Mouse (Mus musculus) left cerebral cortex, postnatal 4 days (tissue): ENCODE measurements at regions not wholly inside any gene's neighbourhood (a gene's known extent, or its start where the extent isn't known, plus 50 kb on each side); places are given as distances from the start of the nearest gene placed in this dataset.
A peak's percentile ranks its signal among the peaks of the same experiment; 100 is the strongest.

Experiments used
- DNase-seq: peaks from one replicate; pipeline ENCODE4 v3.0.0-alpha.2; 2022
- intact Hi-C: fragments of 180-260 bp; cut with DNase I; formaldehyde crosslinking; loops from one replicate; pipeline ENCODE4 v1.15.1; 2025

DNA sequence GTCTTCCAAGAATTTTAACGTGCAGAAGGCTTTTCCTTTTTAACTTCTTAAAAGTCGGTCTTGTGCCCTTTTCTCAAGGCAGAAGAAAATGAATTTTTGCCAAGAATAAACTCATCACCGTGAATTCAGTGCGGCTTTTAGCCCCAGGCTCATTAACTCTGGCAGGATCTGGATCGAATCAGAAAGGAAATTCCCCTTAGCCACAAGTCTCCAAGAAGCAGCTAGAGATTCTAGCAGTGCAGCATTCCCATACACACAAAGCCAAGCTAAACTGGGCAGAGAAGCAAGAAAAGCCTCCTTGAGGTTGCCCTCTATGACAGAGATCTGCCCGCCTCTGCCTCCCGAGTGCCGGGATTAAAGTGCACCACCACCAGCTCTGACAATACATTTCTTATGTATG lies 81.5 kb upstream of the Hs6st1 start:
- intact Hi-C loops, result no loop called here
- DNase-seq, result no peak

DNA sequence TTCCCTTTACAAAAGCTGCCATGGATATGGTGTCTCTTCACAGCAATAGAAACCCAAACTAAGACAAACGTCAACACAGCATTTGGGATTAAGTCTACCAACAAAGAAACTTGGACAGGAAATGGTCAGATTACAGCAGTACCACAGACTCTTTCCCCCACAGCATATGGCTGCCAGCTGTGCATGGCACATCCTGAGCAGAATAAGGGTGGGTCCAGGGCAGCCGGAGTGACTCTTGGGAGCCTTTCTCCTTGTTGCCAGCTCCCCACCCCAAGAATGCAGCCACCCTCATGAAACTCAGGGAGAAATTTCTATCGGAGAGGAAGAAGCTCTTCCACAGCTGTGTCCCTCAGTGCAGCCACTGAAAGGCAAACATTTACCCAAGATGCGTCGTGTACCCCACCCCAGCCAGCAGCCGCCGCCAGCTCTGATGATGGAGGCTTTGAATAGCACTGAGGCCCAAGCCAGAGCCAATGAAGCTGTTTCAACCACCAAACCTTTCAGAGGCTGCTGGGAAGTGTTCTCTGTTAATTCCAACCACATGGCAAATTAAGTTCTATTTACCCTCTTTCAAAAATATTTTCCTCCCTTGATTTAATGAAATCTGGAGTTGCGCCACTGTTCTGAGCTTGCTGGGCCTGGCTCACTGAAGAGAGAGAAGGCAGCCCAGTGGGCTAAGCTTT lies 75.8 kb upstream of the Hs6st1 start:
- intact Hi-C loops, result no loop called here
- no peak for DNase-seq

DNA sequence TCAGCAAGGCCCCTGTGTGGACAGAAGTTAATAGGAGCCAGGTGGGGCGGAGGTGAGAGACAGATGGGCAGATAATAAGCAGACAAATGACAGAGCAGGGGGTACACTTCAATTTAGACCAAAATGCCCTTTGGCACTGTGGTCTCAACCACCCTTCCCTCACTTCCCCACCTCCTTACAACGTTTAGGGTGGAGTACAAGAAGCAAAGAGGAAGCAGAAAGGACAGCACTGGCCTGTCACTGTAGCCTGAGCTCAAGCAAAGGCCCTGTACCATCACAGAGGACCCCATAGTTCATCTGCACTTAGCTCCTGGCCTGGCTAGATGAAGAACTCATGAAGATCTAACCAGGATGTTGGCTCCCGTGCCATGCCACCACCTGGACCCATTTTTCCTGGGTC lies 75.3 kb upstream of the Hs6st1 start:
- intact Hi-C loops, result no loop called here
- no peak for DNase-seq

DNA sequence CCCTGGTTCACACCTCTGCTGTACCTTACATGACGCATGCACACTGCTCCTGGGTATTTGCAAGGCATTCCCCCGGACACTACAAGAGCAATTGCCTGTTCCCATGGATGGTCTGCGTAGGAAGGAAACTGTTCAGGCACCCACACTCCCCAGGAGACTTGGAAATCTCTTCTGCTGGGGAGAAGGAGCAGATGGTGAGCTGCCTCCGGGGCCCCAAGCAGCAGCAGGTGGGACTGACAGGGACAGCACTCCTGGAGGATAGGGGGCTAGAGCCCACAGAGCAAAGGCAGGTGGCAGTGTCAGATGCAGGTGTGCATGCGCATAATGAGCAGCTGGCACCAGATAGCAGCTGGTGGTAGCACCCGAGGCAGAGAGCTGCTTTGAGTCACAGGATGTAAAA lies 72.5 kb upstream of the Hs6st1 start:
- DNase-seq, result no peak
- intact Hi-C loops, result no loop called here

DNA sequence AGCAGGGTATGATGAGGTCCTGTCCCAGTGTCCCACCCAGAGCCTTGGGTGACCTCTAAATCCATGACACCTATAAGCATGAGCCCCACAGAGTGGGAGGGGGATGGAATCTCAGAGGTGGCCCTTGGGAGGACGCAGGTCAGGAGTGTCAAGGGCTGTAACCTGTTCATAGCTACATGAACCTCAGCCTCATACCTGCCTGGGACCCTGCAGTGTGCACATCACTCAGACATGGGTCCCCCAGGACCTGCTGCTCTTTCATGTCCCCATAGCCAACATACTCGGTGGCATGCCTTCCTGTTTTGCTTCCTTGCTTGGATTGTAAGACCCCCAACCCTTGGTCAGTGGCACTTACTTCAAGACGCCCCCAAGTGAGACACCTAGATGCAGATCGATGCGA lies 66.9 kb upstream of the Hs6st1 start:
- DNase-seq, result no peak
- intact Hi-C loops, result no loop called here

DNA sequence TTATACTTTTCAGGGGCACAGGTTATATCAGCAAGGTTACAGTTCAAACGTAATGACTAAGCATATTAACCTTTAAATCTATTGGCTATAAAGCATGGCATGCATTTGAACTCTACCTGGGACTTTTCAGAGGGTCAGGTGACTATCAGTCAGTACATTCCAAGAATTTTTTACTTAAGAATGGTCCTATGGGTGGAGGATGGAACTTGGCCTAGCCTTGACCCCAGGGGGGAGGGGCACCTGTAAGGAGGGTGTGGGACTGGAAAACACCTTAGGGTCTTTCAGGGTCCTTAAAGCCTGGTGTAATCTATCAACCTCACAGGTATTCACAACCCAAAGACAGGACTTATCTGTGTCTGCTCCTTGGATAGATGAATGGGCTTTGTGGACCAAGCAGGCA lies 66.4 kb upstream of the Hs6st1 start:
- no peak for DNase-seq
- intact Hi-C loops, result no loop called here

DNA sequence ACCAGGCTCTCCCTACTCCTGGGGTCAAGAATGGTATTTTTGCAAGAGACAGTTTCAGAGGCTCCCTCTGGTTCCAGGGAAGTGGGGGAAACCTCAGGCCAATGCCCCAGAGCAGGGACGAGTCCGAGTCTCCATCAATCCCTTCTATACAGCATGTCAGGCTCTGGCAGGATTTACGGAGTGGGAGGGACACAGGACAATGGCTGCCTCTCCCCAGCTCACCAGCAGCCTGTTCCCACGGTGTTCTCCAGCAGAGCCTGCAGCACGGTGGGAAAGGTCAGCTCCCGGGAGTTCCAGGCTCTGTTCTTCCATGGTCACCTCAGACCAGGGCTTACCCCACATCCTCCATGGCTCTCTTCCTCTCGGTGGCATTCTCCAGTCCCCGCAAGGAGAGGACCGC lies 64.6 kb upstream of the Hs6st1 start:
- peak; percentile 11 for DNase-seq
- intact Hi-C loops, result no loop called here

- DNase-seq, result no peak
- intact Hi-C loops, result no loop called here
Observed at GRCm38 (mm10) chr1:36008598-36008997, 59.6 kb upstream of the Hs6st1 start.

GRCm38 (mm10) chr1:36009010-36009619 lies 59.1 kb upstream of the Hs6st1 start:
- intact Hi-C loops, result no loop called here
- DNase-seq, result peak; percentile 60

- no peak for DNase-seq
- intact Hi-C loops, result no loop called here
Observed at GRCm38 (mm10) chr1:36010151-36010550, 58.0 kb upstream of the Hs6st1 start.

- intact Hi-C loops, result no loop called here
- no peak for DNase-seq
Observed at GRCm38 (mm10) chr1:36010834-36011233, 57.4 kb upstream of the Hs6st1 start.

- intact Hi-C loops, result no loop called here
Observed at GRCm38 (mm10) chr1:36012081-36012765, 56.0 kb upstream of the Hs6st1 start.

GRCm38 (mm10) chr1:36013823-36014341 lies 54.3 kb upstream of the Hs6st1 start:
- no peak for DNase-seq

More at GRCm38 (mm10) chr1:36012081-36012765, 56.0 kb upstream of the Hs6st1 start:
- DNase-seq, result no peak

DNA sequence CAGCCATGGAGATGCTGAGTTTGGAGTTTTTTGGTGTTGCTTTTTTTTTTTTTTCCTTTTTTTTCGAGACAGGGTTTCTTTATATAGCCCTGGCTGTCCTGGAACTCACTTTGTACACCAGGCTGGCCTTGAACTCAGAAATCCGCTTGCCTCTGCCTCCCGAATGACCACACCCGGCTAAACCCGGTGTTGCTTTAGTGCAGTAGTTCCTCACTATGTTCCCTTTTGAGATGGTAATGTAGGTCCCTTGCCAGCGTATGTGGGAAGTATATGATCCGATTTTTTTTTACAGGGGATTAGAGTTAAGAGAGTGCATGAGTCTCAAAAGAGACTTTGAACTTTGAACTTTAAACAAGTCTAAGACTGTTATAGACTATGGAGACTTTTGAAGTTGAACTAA lies 53.8 kb upstream of the Hs6st1 start:
- intact Hi-C loops, result no loop called here

More at GRCm38 (mm10) chr1:36013823-36014341, 54.3 kb upstream of the Hs6st1 start:
- intact Hi-C loops, result no loop called here

DNA sequence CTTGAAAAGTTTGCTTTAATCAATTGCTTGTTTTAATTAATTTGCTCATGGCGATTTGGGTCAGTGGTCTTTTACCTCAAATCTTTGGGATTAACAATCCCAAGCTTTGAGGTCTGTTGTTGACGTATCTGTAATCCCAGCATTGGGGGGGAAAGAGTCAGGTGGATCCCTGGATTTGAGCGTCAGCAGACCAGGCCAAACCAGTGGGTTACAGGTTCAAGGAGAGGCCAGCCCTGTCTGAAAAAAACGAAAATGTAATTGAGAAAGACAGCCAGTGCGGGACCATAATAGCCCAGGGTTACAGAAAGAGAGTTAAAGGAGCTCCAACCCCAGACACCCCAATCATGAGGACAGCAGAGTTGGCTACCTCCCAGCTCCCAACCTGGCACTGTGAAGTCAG lies 53.0 kb upstream of the Hs6st1 start:
- intact Hi-C loops, result no loop called here
- DNase-seq, result no peak

More for the DNA sequence above, 53.8 kb upstream of the Hs6st1 start:
- no peak for DNase-seq

- intact Hi-C loops, result no loop called here
- DNase-seq, result no peak
Observed at GRCm38 (mm10) chr1:36016566-36016965, 51.6 kb upstream of the Hs6st1 start.

- no peak for DNase-seq
- intact Hi-C loops, result no loop called here
Observed at GRCm38 (mm10) chr1:36017061-36017461, 51.1 kb upstream of the Hs6st1 start.

DNA sequence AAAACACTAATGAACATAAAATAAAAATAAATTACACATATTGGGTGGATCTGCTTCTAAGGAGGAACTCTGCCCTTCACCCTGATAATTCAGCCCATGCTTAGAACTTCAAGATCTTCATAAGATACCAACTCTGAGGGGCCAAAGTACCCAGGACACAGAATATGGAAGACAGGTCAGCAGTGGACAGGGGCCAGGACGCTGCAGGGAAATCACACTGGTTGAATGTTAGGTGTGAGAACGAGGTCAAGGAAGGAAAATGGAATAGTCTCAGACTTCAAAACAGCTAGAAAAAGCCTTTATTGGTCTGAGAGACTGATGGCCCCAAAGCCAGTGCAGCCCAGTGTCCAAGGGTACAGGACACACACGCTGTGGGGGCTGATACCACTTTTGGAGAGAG lies 50.5 kb upstream of the Hs6st1 start:
- DNase-seq, result no peak
- intact Hi-C loops, result no loop called here
